Mouse (Mus musculus) midbrain, postnatal 0 days (tissue): ENCODE results near the gene Gm17545. TPM values are rescaled to one million over a fixed set of nuclear protein-coding genes. Genes with fewer than 3 reads are reported as not detected.
"Not testable (repeated sequence)": the region's sequence is repeated elsewhere in the genome, so short reads cannot be mapped to it uniquely, and the experiment has no call there.

Experiments
- ATAC-seq: fragments of 200-750 bp; cut with Nextera tagmentation; 2 replicates; pipeline ENCODE4 v1.8.0; 2017; ENCODE audit warnings: moderate number of reproducible peaks, mild to moderate bottlenecking, moderate TSS enrichment, moderate library complexity; ENCODE audit not compliant: low FRiP score
- DNase-seq: peaks from one replicate; pipeline ENCODE4 v3.0.0-alpha.2; 2015; ENCODE audit warnings: low spot score
- H3K27ac ChIP-seq: fragments of 300-500 bp; sonication (generic); 2 replicates; pipeline ENCODE4 v1.5.1; 2014; ENCODE audit warnings: low read depth, mild to moderate bottlenecking, low read length, mixed read lengths
- H3K27me3 ChIP-seq: fragments of 300-500 bp; sonication (generic); 2 replicates; pipeline ENCODE4 v1.6.1; 2014; ENCODE audit warnings: low read length, control low read depth, mixed read lengths; ENCODE audit not compliant: insufficient read depth
- H3K36me3 ChIP-seq: fragments of 300-500 bp; sonication (generic); 2 replicates; pipeline ENCODE4 v1.6.1; 2014; ENCODE audit warnings: low read length, control low read depth, mixed read lengths; ENCODE audit not compliant: insufficient read depth
- H3K4me1 ChIP-seq: fragments of 300-500 bp; sonication (generic); 2 replicates; pipeline ENCODE4 v1.6.1; 2014; ENCODE audit warnings: mild to moderate bottlenecking, control low read depth, antibody characterized with exemption, low read length, mixed read lengths; ENCODE audit not compliant: insufficient read depth
- H3K4me2 ChIP-seq: fragments of 300-500 bp; sonication (generic); 2 replicates; pipeline ENCODE4 v1.6.1; 2014; ENCODE audit warnings: low read depth, mild to moderate bottlenecking, low read length, mixed read lengths; ENCODE audit not compliant: poor library complexity, severe bottlenecking
- H3K4me3 ChIP-seq: fragments of 300-500 bp; sonication (generic); 2 replicates; pipeline ENCODE4 v1.5.1; 2014; ENCODE audit warnings: low read depth, mild to moderate bottlenecking, low read length, moderate library complexity
- H3K9ac ChIP-seq: fragments of 300-500 bp; sonication (generic); replicated peaks from 2 replicates; pipeline ENCODE4 v1.6.1; 2014; ENCODE audit warnings: mild to moderate bottlenecking, low read length, moderate library complexity, mixed read lengths; ENCODE audit not compliant: poor library complexity, severe bottlenecking
- H3K9me3 ChIP-seq: fragments of 300-500 bp; sonication (generic); 2 replicates; pipeline ENCODE4 v1.6.1; 2016; ENCODE audit warnings: low read length, control low read depth
- CTCF ChIP-seq: IDR thresholded peaks from 2 replicates; pipeline ENCODE4 v1.5.1; 2016; ENCODE audit warnings: antibody characterized with exemption, mild to moderate bottlenecking
- WGBS: fragments of 180-500 bp; shearing (Covaris S2); extraction: QIAGEN DNeasy Blood & Tissue Kit; methylation state at CpG from one replicate; pipeline ENCODE4 v1.1.7; 2014; 5-methylcytosine and 5-hydroxymethylcytosine counted together
- polyA plus RNA-seq: library from polyadenylated mRNA; unstranded; fragments of >200 nt; fragmentation: Nextera tagmentation; extraction: Ambion mirVana; gene quantifications from 2 replicates; pipeline ENCODE4 v1.2.1, GENCODE M21; 2015
- total RNA-seq: library from RNA; depleted of rRNA; stranded (reverse); fragments of >200 nt; gene quantifications from 2 replicates; pipeline ENCODE4 v1.2.3, GENCODE M21; 2014; rRNA removed

Gm17545 gene
- not detected in 2 replicates for total RNA-seq
- polyA plus RNA-seq = not detected in 2 replicates

- H3K4me3 ChIP-seq, H3K9me3 ChIP-seq, H3K4me2 ChIP-seq, H3K27me3 ChIP-seq, H3K27ac ChIP-seq, H3K4me1 ChIP-seq, DNase-seq, ATAC-seq, H3K9ac ChIP-seq: not testable (repeated sequence)
- H3K36me3 ChIP-seq = peaks cover 65% of the 10 kb centered on the region
- 91% methylated on average over 8 of the region's 8 CpGs for WGBS
Measured at GRCm38 (mm10) chr9:22453990-22454389, at the start of gene Gm17545. Gene Gm17545, plus strand, starts transcription at chr9:22454290.

- 78% methylated on average over 3 of the region's 3 CpGs for WGBS
- Histone ChIP-seq H3K9me3 (no peaks in the 10 kb centered on the region), H3K9ac (no peak overlapping the region), H3K4me2 (no peak overlapping the region), H3K4me1 (no peaks in the 10 kb centered on the region), H3K36me3 (no peaks in the 10 kb centered on the region), H3K27me3 (no peaks in the 10 kb centered on the region), H3K4me3 (no peak overlapping the region), H3K27ac (no peak overlapping the region)
- no peak for TF ChIP-seq CTCF
- ATAC-seq (no peak), DNase-seq (no peak)
Measured at GRCm38 (mm10) chr9:22405414-22405813, 48.7 kb upstream of the Gm17545 start.

GRCm38 (mm10) chr9:22407633-22408032 lies 46.5 kb upstream of the Gm17545 start:
- 72% methylated on average over 3 of the region's 4 CpGs for whole genome bisulfite sequencing
- not testable (repeated sequence) for H3K4me1 ChIP-seq, DNase-seq, H3K27me3 ChIP-seq, H3K4me2 ChIP-seq, H3K27ac ChIP-seq, H3K36me3 ChIP-seq, H3K9ac ChIP-seq, ATAC-seq, H3K9me3 ChIP-seq, H3K4me3 ChIP-seq

GRCm38 (mm10) chr9:22408344-22408743 lies 45.7 kb upstream of the Gm17545 start:
- not testable (repeated sequence) for H3K4me1 ChIP-seq, H3K4me2 ChIP-seq, H3K27ac ChIP-seq, ATAC-seq, H3K27me3 ChIP-seq, H3K9ac ChIP-seq, H3K36me3 ChIP-seq, H3K9me3 ChIP-seq, H3K4me3 ChIP-seq
- WGBS = 26% methylated on average over 4 of the region's 4 CpGs
- peak; percentile 45 for DNase-seq
- TF ChIP-seq CTCF = peak; percentile 55

- peak; percentile 27; the same call in 1 of the 2 replicates for TF ChIP-seq CTCF
- H3K4me2 ChIP-seq = no peak overlapping the region
- H3K4me3 ChIP-seq = no peak overlapping the region
- no peak for ATAC-seq
- no peaks in the 10 kb centered on the region for H3K9me3 ChIP-seq
- no peaks in the 10 kb centered on the region for H3K27me3 ChIP-seq
- no peak for DNase-seq
- WGBS = 79% methylated on average over 7 of the region's 7 CpGs
- no peak overlapping the region for H3K9ac ChIP-seq
- H3K27ac ChIP-seq = no peak overlapping the region
- no peaks in the 10 kb centered on the region for H3K36me3 ChIP-seq
- 0 out of 2 replicates have a peak, but pooled peaks cover 3% of the 10 kb centered on the region for H3K4me1 ChIP-seq
Measured at GRCm38 (mm10) chr9:22409501-22409900, 44.6 kb upstream of the Gm17545 start.

- 0 out of 2 replicates have a peak, but pooled peaks cover 3% of the 10 kb centered on the region for H3K4me1 ChIP-seq
- H3K27me3 ChIP-seq = no peaks in the 10 kb centered on the region
- H3K36me3 ChIP-seq = no peaks in the 10 kb centered on the region
- peak; percentile 98 for ATAC-seq
- H3K4me2 ChIP-seq = peak within 1 kb of the TSS; percentile 63
- peak; percentile 98 for DNase-seq
- peak within 1 kb of the TSS; percentile 73 for H3K9ac ChIP-seq
- H3K4me3 ChIP-seq = peak within 1 kb of the TSS; percentile 52
- peak within 1 kb of the TSS; percentile 60 for H3K27ac ChIP-seq
- under 1% methylated on average over 43 of the region's 43 CpGs for WGBS
- peak; percentile 97 for TF ChIP-seq CTCF
- no peaks in the 10 kb centered on the region for H3K9me3 ChIP-seq
Measured at GRCm38 (mm10) chr9:22411002-22411857, 42.9 kb upstream of the Gm17545 start, which contains the start of gene 9530077C05Rik. Gene 9530077C05Rik, plus strand, starts transcription at chr9:22411513.
